Mouse (Mus musculus) liver, adult 2 months (tissue): ENCODE results near the gene Reep3. TPM values are rescaled to one million over a fixed set of nuclear protein-coding genes. Genes with fewer than 3 reads are reported as not detected.

Source experiments
- DNase-seq: peaks from one replicate; pipeline ENCODE4 v3.0.0-alpha.2; 2011; ENCODE audit warnings: low read depth, low spot score; ENCODE audit errors: extremely low read depth
- H3K27ac ChIP-seq: fragments of 200-500 bp; replicated peaks from 2 replicates; pipeline ENCODE4 v1.5.1; 2012; ENCODE audit warnings: low read depth, mild to moderate bottlenecking, control low read depth, inconsistent platforms, low read length; ENCODE audit not compliant: insufficient read depth
- H3K27me3 ChIP-seq: fragments of 200-500 bp; 2 replicates; pipeline ENCODE4 v1.6.1; 2012; ENCODE audit warnings: mild to moderate bottlenecking, moderate library complexity, low read length, inconsistent platforms; ENCODE audit not compliant: control insufficient read depth, insufficient read depth
- H3K36me3 ChIP-seq: fragments of 200-500 bp; 2 replicates; pipeline ENCODE4 v1.6.1; 2012; ENCODE audit warnings: low read length, inconsistent platforms; ENCODE audit not compliant: control insufficient read depth, insufficient read depth
- H3K4me1 ChIP-seq: fragments of 200-500 bp; 2 replicates; pipeline ENCODE4 v1.6.1; 2011; ENCODE audit warnings: low read length; ENCODE audit not compliant: control insufficient read depth, insufficient read depth
- H3K4me3 ChIP-seq: fragments of 200-500 bp; 2 replicates; pipeline ENCODE4 v1.5.1; 2011; ENCODE audit warnings: low read depth, mild to moderate bottlenecking, control low read depth, low read length, moderate library complexity; ENCODE audit not compliant: insufficient read depth
- H3K79me2 ChIP-seq: fragments of 200-500 bp; 2 replicates; pipeline ENCODE4 v1.6.1; 2012; ENCODE audit warnings: inconsistent platforms, mild to moderate bottlenecking, low read length, moderate library complexity; ENCODE audit not compliant: control insufficient read depth, insufficient read depth
- H3K9ac ChIP-seq: fragments of 200-500 bp; 2 replicates; pipeline ENCODE4 v1.6.1; 2012; ENCODE audit warnings: low read depth, mild to moderate bottlenecking, control low read depth, inconsistent platforms, low read length
- CTCF ChIP-seq: fragments of 200-500 bp; IDR thresholded peaks from 2 replicates; pipeline ENCODE4 v1.5.1; 2011; ENCODE audit warnings: low read depth, low read length, control low read depth
- POLR2A ChIP-seq: fragments of 200-500 bp; IDR thresholded peaks from 2 replicates; pipeline ENCODE4 v1.6.1; 2011; ENCODE audit warnings: low read length, control low read depth; ENCODE audit not compliant: insufficient read depth; ENCODE audit errors: extremely low read depth
- WGBS: fragments of 180-500 bp; shearing (Covaris S2); methylation state at CpG from one replicate; pipeline ENCODE4 v1.1.7; 2018; 5-methylcytosine and 5-hydroxymethylcytosine counted together
- polyA plus RNA-seq: library from polyadenylated mRNA; depleted of rRNA; stranded (reverse); fragments of >200 nt; gene quantifications from 2 replicates; pipeline ENCODE4 v1.2.3, GENCODE M21; 2012
- total RNA-seq: library from RNA; depleted of rRNA; stranded (reverse); fragments of >200 nt; gene quantifications from 2 replicates; pipeline ENCODE4 v1.2.3, GENCODE M21; 2014

Reep3 gene
- total and polyA plus RNA-seq, 2 experiments = 21.6 to 36.1 TPM

- WGBS = 68% methylated on average over 5 of the region's 5 CpGs
- Histone ChIP-seq H3K27me3 (no peaks in the 10 kb centered on the region), H3K9ac (no peak overlapping the region), H3K4me3 (no peak overlapping the region), H3K79me2 (no peaks in the 10 kb centered on the region), H3K36me3 (no peaks in the 10 kb centered on the region), H3K4me1 (no peaks in the 10 kb centered on the region), H3K27ac (no peak overlapping the region)
- TF ChIP-seq CTCF (no peak), POLR2A (no peak)
- DNase-seq = no peak
Observed at GRCm38 (mm10) chr10:66992591-66992990, 104.2 kb downstream of the Reep3 start.

- Histone ChIP-seq H3K79me2 (no peaks in the 10 kb centered on the region), H3K4me3 (no peak overlapping the region), H3K4me1 (no peaks in the 10 kb centered on the region), H3K27me3 (no peaks in the 10 kb centered on the region), H3K27ac (no peak overlapping the region), H3K36me3 (no peaks in the 10 kb centered on the region), H3K9ac (no peak overlapping the region)
- no peak for TF ChIP-seq POLR2A
- no peak for DNase-seq
- 94% methylated on average over 3 of the region's 3 CpGs for WGBS
Observed at GRCm38 (mm10) chr10:66990506-66990905, 106.2 kb downstream of the Reep3 start.

GRCm38 (mm10) chr10:66983043-66983442, 113.7 kb downstream of the Reep3 start:
- H3K79me2 ChIP-seq = no peaks in the 10 kb centered on the region
- H3K4me1 ChIP-seq = no peaks in the 10 kb centered on the region
- DNase-seq = peak; percentile 4
- H3K27ac ChIP-seq = no peak overlapping the region
- H3K27me3 ChIP-seq = no peaks in the 10 kb centered on the region
- TF ChIP-seq CTCF = no peak
- no peak for TF ChIP-seq POLR2A
- H3K9ac ChIP-seq = no peak overlapping the region
- H3K36me3 ChIP-seq = no peaks in the 10 kb centered on the region
- WGBS = 89% methylated on average over 5 of the region's 5 CpGs
- H3K4me3 ChIP-seq = no peak overlapping the region

GRCm38 (mm10) chr10:66978215-66978614, 118.5 kb downstream of the Reep3 start:
- Histone ChIP-seq H3K4me1 (peaks cover 2% of the 10 kb centered on the region; the same call in 1 of the 2 replicates), H3K27ac (no peak overlapping the region), H3K9ac (no peak overlapping the region), H3K4me3 (no peak overlapping the region), H3K27me3 (no peaks in the 10 kb centered on the region), H3K36me3 (no peaks in the 10 kb centered on the region), H3K79me2 (no peaks in the 10 kb centered on the region)
- 93% methylated on average over 2 of the region's 2 CpGs for WGBS
- no peak for DNase-seq
- no peak for TF ChIP-seq POLR2A
- no peak for TF ChIP-seq CTCF

GRCm38 (mm10) chr10:66977093-66977492, 119.7 kb downstream of the Reep3 start:
- TF ChIP-seq POLR2A = no peak
- no peaks in the 10 kb centered on the region for H3K27me3 ChIP-seq
- H3K27ac ChIP-seq = no peak overlapping the region
- WGBS = over 99% methylated on average over 3 of the region's 3 CpGs
- peaks cover 2% of the 10 kb centered on the region; the same call in 1 of the 2 replicates for H3K4me1 ChIP-seq
- no peak overlapping the region for H3K9ac ChIP-seq
- H3K79me2 ChIP-seq = no peaks in the 10 kb centered on the region
- no peak for DNase-seq
- H3K36me3 ChIP-seq = no peaks in the 10 kb centered on the region
- H3K4me3 ChIP-seq = no peak overlapping the region

- H3K27me3 ChIP-seq = no peaks in the 10 kb centered on the region
- peaks cover 2% of the 10 kb centered on the region; the same call in 1 of the 2 replicates for H3K4me1 ChIP-seq
- TF ChIP-seq POLR2A (no peak), CTCF (no peak)
- no peak overlapping the region for H3K9ac ChIP-seq
- H3K27ac ChIP-seq = no peak overlapping the region
- H3K4me3 ChIP-seq = no peak overlapping the region
- no peaks in the 10 kb centered on the region for H3K79me2 ChIP-seq
- peak; percentile 83 for DNase-seq
- H3K36me3 ChIP-seq = no peaks in the 10 kb centered on the region
- 70% methylated on average over 1 of the region's 1 CpGs for WGBS
Observed at GRCm38 (mm10) chr10:66975451-66975850, 121.3 kb downstream of the Reep3 start.
